Mouse (Mus musculus) E14TG2a.4 (cell line): ENCODE data around the gene Cdh20.

ENCODE experiments used
- H3K27me3 ChIP-seq: 2 replicates; pipeline ENCODE4 v1.6.1; 2014; ENCODE audit warnings: low read length, control low read depth; ENCODE audit not compliant: insufficient read depth
- H3K36me3 ChIP-seq: 2 replicates; pipeline ENCODE4 v1.6.1; 2014; ENCODE audit warnings: low read length, control low read depth; ENCODE audit not compliant: insufficient read depth
- H3K4me1 ChIP-seq: replicated peaks from 2 replicates; pipeline ENCODE4 v1.6.1; 2014; ENCODE audit warnings: low read depth, low read length, control low read depth
- H3K4me3 ChIP-seq: replicated peaks from 2 replicates; pipeline ENCODE4 v1.5.1; 2014; ENCODE audit warnings: mild to moderate bottlenecking, low read length
- H3K9me3 ChIP-seq: 2 replicates; pipeline ENCODE4 v1.6.1; 2014; ENCODE audit warnings: low read length, control low read depth
- CTCF ChIP-seq: conservative IDR thresholded peaks from 2 replicates; pipeline ENCODE4 v1.5.1; 2014; ENCODE audit warnings: low read length
- NANOG ChIP-seq: IDR thresholded peaks from 2 replicates; pipeline ENCODE4 v1.6.1; 2014; ENCODE audit warnings: borderline replicate concordance, low read length, mixed read lengths
- POU5F1 ChIP-seq: IDR thresholded peaks from 2 replicates; pipeline ENCODE4 v1.6.1; 2014; ENCODE audit warnings: low read length, borderline replicate concordance

The Cdh20 gene

GRCm38 (mm10) chr1:105012616-105013015, 244.3 kb downstream of the Cdh20 start:
- Histone ChIP-seq H3K27me3 (no peaks in the 10 kb centered on the region), H3K4me3 (no peak overlapping the region), H3K36me3 (no peaks in the 10 kb centered on the region), H3K9me3 (no peaks in the 10 kb centered on the region), H3K4me1 (peaks cover 20% of the 10 kb centered on the region)
- no peak for TF ChIP-seq POU5F1
- TF ChIP-seq NANOG: peak; percentile 15; the same call in 1 of the 2 replicates

GRCm38 (mm10) chr1:105013291-105013690, 245.0 kb downstream of the Cdh20 start:
- no peaks in the 10 kb centered on the region for H3K9me3 ChIP-seq
- H3K27me3 ChIP-seq: no peaks in the 10 kb centered on the region
- TF ChIP-seq CTCF (no peak), NANOG (no peak; the same call in 1 of the 2 replicates), POU5F1 (no peak)
- H3K36me3 ChIP-seq: no peaks in the 10 kb centered on the region
- no peak overlapping the region for H3K4me3 ChIP-seq
- peaks cover 20% of the 10 kb centered on the region for H3K4me1 ChIP-seq

GRCm38 (mm10) chr1:105041668-105042067, 273.3 kb downstream of the Cdh20 start:
- Histone ChIP-seq H3K27me3 (no peaks in the 10 kb centered on the region), H3K9me3 (no peaks in the 10 kb centered on the region), H3K4me3 (no peak overlapping the region), H3K4me1 (no peaks in the 10 kb centered on the region), H3K36me3 (no peaks in the 10 kb centered on the region)
- TF ChIP-seq NANOG (no peak), CTCF (no peak), POU5F1 (no peak)
